Mouse (Mus musculus) bone marrow macrophage, adult 2 months (primary cell): ENCODE results near the gene Ccdc24.

Experiments used
- CTCF ChIP-seq: IDR thresholded peaks from 2 replicates; pipeline ENCODE4 v1.5.1; 2012; ENCODE audit warnings: low read depth, mild to moderate bottlenecking, low read length, moderate library complexity
- POLR2A ChIP-seq: IDR thresholded peaks from 2 replicates; pipeline ENCODE4 v1.6.1; 2012; ENCODE audit warnings: mild to moderate bottlenecking, low read depth, low read length, borderline replicate concordance

GRCm38 (mm10) chr4:117862823-117863222, 9.5 kb downstream of the Ccdc24 start:
- TF ChIP-seq CTCF (no peak), POLR2A (no peak)
